Mouse (Mus musculus) neural tube, embryonic 11.5 days (tissue): ENCODE data around the gene Hspb6. TPM values are rescaled to one million over a fixed set of nuclear protein-coding genes. Genes with fewer than 3 reads are reported as not detected.

Source experiments
- ATAC-seq: fragments of 200-750 bp; cut with Nextera tagmentation; 2 replicates; pipeline ENCODE4 v1.8.0; 2017; ENCODE audit warnings: moderate number of reproducible peaks, mild to moderate bottlenecking, moderate TSS enrichment, moderate library complexity; ENCODE audit not compliant: insufficient read depth, low FRiP score, low TSS enrichment
- DNase-seq: peaks from one replicate; pipeline ENCODE4 v3.0.0-alpha.2; 2015; ENCODE audit warnings: low spot score
- H3K27ac ChIP-seq: fragments of 300-500 bp; sonication (generic); 2 replicates; pipeline ENCODE4 v1.5.1; 2014; ENCODE audit warnings: low read depth, mild to moderate bottlenecking, low read length
- H3K27me3 ChIP-seq: fragments of 300-500 bp; sonication (generic); 2 replicates; pipeline ENCODE4 v1.6.1; 2014; ENCODE audit warnings: mild to moderate bottlenecking, low read length, mixed read lengths; ENCODE audit not compliant: control insufficient read depth, insufficient read depth
- H3K36me3 ChIP-seq: fragments of 300-500 bp; sonication (generic); 2 replicates; pipeline ENCODE4 v1.6.1; 2014; ENCODE audit warnings: mild to moderate bottlenecking, low read length, moderate library complexity, mixed read lengths; ENCODE audit not compliant: control insufficient read depth, insufficient read depth
- H3K4me1 ChIP-seq: fragments of 300-500 bp; sonication (generic); 2 replicates; pipeline ENCODE4 v1.6.1; 2014; ENCODE audit warnings: low read length, mixed read lengths; ENCODE audit not compliant: control insufficient read depth, insufficient read depth
- H3K4me2 ChIP-seq: fragments of 300-500 bp; sonication (generic); 2 replicates; pipeline ENCODE4 v1.6.1; 2014; ENCODE audit warnings: low read depth, mild to moderate bottlenecking, moderate library complexity
- H3K4me3 ChIP-seq: fragments of 300-500 bp; sonication (generic); 2 replicates; pipeline ENCODE4 v1.5.1; 2014; ENCODE audit warnings: low read depth, low read length
- H3K9ac ChIP-seq: fragments of 300-500 bp; sonication (generic); 2 replicates; pipeline ENCODE4 v1.6.1; 2014; ENCODE audit warnings: mild to moderate bottlenecking, low read length
- H3K9me3 ChIP-seq: fragments of 300-500 bp; sonication (generic); 2 replicates; pipeline ENCODE4 v1.6.1; 2016; ENCODE audit warnings: low read length; ENCODE audit not compliant: control insufficient read depth
- WGBS: fragments of 180-500 bp; shearing (Covaris S2); extraction: QIAGEN DNeasy Blood & Tissue Kit; methylation state at CpG from one replicate; pipeline ENCODE4 v1.1.7; 2014; 5-methylcytosine and 5-hydroxymethylcytosine counted together
- polyA plus RNA-seq: library from polyadenylated mRNA; unstranded; fragments of >200 nt; fragmentation: Nextera tagmentation; extraction: Ambion mirVana; gene quantifications from 2 replicates; pipeline ENCODE4 v1.2.1, GENCODE M21; 2014

Gene Hspb6
- polyA plus RNA-seq, 1 experiment from 2014 or later: 4.4 TPM

DNA sequence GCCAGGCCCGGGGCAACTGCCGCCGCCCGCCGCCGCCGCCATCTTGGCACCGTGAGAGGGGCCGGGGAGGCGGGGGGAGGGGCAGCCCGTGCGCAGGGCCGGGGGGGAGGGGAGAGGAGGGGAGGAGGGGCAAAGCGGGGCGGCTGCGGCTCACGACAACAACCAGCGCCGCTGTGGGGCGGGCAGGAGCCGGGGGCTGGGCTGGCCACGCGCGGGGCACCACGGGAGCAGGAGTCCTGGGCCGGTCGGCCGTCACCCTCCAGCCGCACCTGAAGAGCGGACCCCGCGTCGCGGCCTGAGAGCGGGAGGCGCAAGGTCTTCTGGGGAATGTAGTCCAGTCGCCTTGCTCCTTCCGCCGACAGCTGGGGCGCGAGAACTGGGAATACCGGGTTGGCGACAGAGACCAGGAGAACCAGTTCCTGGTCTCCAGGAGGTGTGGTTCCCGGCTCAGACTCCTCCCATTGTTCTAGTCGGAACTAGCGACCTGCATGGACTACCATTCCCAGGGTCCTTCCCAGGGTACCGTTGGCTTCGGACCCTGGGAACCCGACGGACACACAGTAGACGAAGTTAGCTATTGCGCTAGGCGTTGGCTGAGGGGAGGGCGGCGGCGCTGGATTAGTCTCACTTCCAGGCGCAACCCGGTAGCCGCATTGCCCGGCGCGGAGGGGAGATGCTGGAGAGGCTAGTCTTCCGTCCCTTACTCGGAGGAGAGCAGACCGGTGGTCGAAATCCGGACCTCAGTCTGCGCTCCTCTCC lies 36.9 kb downstream of the Hspb6 start, which contains the start of gene Kmt2b:
Gene Kmt2b (minus strand): TSS at position 51 of the 759 bp plus-strand sequence.
- H3K9ac ChIP-seq: peak within 1 kb of the TSS; percentile 91
- H3K4me1 ChIP-seq: peaks cover 13% of the 10 kb centered on the region
- DNase-seq (peak; percentile 98), ATAC-seq (peak; percentile 96)
- H3K4me3 ChIP-seq: peak within 1 kb of the TSS; percentile 73
- no peaks in the 10 kb centered on the region for H3K9me3 ChIP-seq
- H3K36me3 ChIP-seq: peaks cover 15% of the 10 kb centered on the region; the same call in 1 of the 2 replicates
- no peaks in the 10 kb centered on the region for H3K27me3 ChIP-seq
- under 1% methylated on average over 42 of the region's 68 CpGs for WGBS
- peak within 1 kb of the TSS; percentile 90 for H3K4me2 ChIP-seq
- peak within 1 kb of the TSS; percentile 84 for H3K27ac ChIP-seq

DNA sequence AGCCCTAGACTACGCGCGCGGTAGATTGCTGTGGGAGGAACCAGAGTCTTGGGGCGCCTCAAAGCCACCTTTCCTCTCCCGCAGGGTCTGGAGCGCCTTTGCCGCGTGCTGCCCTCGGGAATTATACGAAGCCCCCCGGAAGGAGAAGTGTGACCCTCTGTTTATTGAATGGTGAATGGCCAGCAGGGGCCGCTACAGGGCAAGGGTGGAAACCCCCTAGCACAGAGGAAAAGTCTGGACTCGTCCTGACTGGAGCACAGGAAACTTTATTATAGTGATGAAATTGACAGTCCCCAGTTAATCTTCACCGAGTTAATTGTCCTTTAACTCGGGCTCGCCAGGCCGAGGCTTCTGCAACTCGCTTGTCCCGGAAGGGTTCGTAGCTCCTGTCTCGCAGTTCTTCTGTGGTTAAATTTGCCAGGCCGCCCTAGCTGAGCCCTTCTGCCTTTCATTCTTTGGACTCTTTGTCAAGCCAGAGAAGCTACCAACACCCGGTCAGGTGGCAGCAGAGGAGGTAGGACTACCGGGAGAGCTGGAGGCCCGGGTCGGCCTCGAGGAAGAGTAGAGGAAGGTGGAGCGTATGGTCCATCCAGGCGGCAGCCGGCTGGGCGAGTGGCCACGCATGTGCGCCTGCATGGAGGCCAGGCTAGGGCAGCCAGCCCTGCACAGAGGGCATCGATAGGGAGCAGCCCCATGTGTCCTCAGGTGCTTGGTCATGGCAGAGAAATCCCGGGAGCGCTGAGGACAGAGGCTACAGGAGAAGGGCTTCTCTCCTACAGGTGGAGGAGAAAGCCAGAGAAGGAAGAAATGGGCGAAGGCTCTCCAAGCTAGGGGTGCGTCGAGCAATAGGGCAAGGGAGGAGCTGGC lies 37.7 kb downstream of the Hspb6 start:
- H3K27me3 ChIP-seq: no peaks in the 10 kb centered on the region
- peak overlapping the region; percentile 90 for H3K4me2 ChIP-seq
- H3K4me1 ChIP-seq: peaks cover 13% of the 10 kb centered on the region
- ATAC-seq (peak; percentile 74), DNase-seq (peak; percentile 89)
- WGBS: 24% methylated on average over 40 of the region's 40 CpGs
- H3K4me3 ChIP-seq: peak overlapping the region; percentile 73
- peak overlapping the region; percentile 84 for H3K27ac ChIP-seq
- peak overlapping the region; percentile 56 for H3K9ac ChIP-seq
- no peaks in the 10 kb centered on the region for H3K9me3 ChIP-seq
- peaks cover 10% of the 10 kb centered on the region; the same call in 1 of the 2 replicates for H3K36me3 ChIP-seq

DNA sequence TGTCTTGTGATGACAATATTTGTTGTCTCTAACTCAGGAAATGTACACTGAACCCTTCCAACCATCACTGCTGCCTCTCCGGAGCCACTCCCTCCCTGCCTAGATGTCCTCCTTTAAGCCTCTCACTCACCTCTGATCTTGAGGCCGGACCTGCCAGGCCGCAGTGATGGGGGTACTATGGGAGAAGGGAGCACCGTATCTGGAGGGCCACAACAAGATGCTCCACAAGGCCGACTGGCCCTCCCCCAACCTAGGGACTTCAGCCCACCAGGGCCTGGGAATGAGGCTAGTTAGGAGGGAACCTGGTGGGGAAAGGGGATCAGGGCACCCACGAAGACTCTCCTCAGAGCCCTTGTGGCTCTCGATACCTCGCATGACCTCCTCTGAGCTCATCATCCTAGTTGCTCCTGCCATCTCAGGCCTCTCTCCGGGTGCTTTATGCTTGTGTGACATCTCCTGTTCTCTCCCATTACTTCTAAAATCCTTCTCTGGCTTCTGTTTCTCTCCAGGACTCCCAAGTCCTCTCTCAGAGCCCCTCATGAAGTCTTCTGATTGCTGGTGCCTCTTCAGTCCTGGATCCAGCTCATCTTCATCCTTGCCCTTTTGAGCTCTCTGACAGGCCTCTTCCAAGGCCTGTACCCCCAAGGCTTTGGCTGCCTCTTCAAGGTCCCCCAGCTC lies 39.1 kb downstream of the Hspb6 start:
- Histone ChIP-seq H3K4me1 (peaks cover 13% of the 10 kb centered on the region), H3K36me3 (0 out of 2 replicates have a peak, but pooled peaks cover 2% of the 10 kb centered on the region), H3K4me3 (no peak overlapping the region), H3K27me3 (no peaks in the 10 kb centered on the region), H3K4me2 (no peak overlapping the region), H3K9me3 (no peaks in the 10 kb centered on the region), H3K27ac (no peak overlapping the region), H3K9ac (peak overlapping the region; percentile 37; the same call in 1 of the 2 replicates)
- no peak for ATAC-seq
- WGBS: 84% methylated on average over 9 of the region's 9 CpGs
- DNase-seq: no peak

DNA sequence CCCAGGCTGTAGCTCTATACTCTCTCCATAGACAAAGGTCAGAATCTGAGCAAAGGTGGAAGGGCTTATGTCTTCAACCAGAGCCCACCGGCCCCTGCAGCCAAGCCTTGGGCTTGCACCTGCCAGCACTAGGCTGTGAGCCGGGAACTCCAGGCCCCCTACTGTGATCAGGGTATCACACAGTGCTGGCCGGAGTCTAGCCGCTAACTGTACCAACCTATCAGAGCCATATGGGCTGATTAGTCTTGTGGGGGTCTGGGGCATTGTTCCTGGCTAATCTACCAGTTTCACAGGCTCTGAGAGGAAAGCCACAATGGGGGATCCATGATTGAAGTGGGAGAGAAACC lies 39.6 kb downstream of the Hspb6 start:
- H3K9ac ChIP-seq: no peak overlapping the region; the same call in 1 of the 2 replicates
- no peaks in the 10 kb centered on the region for H3K9me3 ChIP-seq
- WGBS: 47% methylated on average over 4 of the region's 4 CpGs
- H3K4me1 ChIP-seq: peaks cover 13% of the 10 kb centered on the region
- H3K27ac ChIP-seq: no peak overlapping the region
- no peak overlapping the region for H3K4me2 ChIP-seq
- DNase-seq (no peak), ATAC-seq (no peak)
- H3K27me3 ChIP-seq: no peaks in the 10 kb centered on the region
- H3K4me3 ChIP-seq: no peak overlapping the region
- no peaks in the 10 kb centered on the region for H3K36me3 ChIP-seq

DNA sequence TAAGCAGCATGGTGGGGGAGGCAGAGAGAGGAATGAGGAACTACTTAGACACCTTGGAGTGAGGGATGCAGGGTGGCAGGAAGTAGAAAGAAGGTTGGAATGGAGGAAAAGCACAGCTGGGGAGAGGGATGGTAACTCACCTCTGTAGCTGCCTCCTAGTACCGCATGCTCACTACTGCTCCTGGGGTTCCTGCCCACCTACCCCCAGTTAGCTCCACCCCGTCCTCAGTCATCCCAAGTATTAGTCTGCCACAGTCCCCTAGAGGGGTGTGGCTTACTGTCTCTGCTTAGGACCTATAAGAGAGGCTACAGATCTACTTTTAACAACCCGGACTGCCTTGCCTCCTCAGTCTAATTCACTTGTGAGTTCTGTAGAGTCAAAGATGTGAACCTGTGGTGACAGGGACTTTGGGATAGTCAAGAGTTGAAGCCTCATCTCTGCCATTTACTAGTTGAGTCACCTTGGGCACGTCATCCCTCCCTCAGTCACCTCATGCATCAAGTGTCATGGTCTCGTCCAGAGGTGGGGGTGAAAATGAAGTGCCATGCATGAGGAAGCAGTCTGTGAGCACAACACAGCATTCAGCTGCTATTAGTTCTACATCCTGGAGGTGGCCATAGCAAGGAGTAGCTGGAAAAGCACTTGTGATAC lies 40.9 kb downstream of the Hspb6 start:
- ATAC-seq (no peak), DNase-seq (no peak)
- WGBS: 58% methylated on average over 5 of the region's 5 CpGs
- Histone ChIP-seq H3K4me3 (no peak overlapping the region), H3K4me1 (peaks cover 3% of the 10 kb centered on the region; the same call in 1 of the 2 replicates), H3K4me2 (no peak overlapping the region), H3K9ac (no peak overlapping the region), H3K27ac (no peak overlapping the region), H3K27me3 (no peaks in the 10 kb centered on the region), H3K36me3 (no peaks in the 10 kb centered on the region), H3K9me3 (no peaks in the 10 kb centered on the region)

DNA sequence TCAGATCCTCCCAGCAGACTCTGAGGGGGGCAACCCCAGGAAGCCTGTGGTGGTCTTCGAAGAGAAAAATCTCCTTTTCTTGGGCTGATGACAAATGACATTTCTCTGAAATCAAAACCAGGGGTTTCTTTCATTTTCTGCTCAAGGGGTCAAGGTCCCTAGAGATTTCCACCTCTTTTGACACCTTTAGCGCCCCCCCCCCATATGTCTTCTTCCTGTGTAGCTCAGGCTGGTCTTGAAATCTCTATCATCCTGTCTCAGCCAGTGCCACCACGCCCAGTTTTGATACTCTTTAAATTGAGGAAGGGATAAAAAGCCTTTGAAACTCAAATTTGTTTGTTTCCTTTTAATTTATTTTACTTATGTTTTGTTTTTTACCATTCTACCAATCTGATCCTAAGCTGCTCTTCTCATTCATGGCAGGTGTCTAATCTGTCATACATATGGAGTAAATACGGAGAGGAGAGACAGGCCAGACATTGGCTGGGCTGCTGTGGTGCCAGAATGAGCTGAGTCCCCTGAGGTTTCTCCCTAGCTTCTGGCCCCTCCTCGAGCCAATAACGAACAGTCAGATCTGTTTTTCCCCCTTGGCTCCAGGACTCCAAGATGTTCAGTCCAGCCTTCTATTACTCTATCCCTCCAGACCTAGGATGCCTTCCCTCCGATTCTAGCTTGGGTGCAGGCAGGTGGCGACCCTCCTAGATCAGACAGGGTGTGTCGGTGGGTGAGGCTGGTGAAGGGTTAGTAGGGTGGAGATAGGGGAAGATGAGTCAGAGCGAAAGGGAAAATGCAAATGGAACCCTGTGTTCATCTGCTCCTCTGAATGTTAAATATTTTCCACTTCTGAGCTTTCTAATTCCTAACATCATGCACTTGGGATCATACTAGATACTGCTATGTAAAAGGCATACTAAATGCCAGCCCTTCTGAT lies 41.9 kb downstream of the Hspb6 start:
- H3K4me2 ChIP-seq: no peak overlapping the region

DNA sequence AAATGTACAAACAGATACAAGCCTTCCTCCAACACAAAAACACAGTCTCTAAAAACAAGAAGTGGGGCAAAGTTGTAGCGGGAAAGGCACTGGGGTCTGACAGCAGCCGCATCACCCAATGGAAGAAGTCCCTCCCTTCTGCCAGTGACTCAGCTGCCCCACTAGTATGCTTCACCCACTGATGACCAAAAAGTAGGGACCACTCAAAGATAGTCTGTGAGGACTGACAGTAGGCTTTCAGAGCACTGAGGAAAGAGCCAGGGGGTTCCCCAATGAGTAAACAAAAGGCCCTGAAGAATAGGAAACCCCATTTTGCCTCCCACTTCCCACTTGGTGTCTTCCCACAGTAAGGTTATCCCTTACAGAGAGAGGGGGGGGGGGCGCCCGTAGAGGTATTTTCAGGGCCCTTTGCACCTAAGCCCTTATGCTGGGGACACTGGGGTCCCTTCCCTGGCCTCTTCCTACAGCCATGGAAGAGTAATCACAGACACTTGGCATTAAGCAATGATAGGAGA lies 42.6 kb downstream of the Hspb6 start:
- ATAC-seq: no peak
- no peak overlapping the region for H3K27ac ChIP-seq
- 64% methylated on average over 4 of the region's 4 CpGs for WGBS
- no peak overlapping the region for H3K4me3 ChIP-seq
- no peaks in the 10 kb centered on the region for H3K9me3 ChIP-seq
- no peak for DNase-seq
- no peaks in the 10 kb centered on the region for H3K27me3 ChIP-seq
- no peak overlapping the region for H3K4me2 ChIP-seq
- no peaks in the 10 kb centered on the region for H3K36me3 ChIP-seq
- H3K4me1 ChIP-seq: peaks cover 3% of the 10 kb centered on the region; the same call in 1 of the 2 replicates
- no peak overlapping the region for H3K9ac ChIP-seq

More for the DNA sequence above, 41.9 kb downstream of the Hspb6 start:
- no peak for DNase-seq
- Histone ChIP-seq H3K9me3 (no peaks in the 10 kb centered on the region), H3K4me1 (peaks cover 3% of the 10 kb centered on the region; the same call in 1 of the 2 replicates), H3K36me3 (no peaks in the 10 kb centered on the region), H3K27ac (no peak overlapping the region), H3K4me3 (no peak overlapping the region), H3K9ac (no peak overlapping the region), H3K27me3 (no peaks in the 10 kb centered on the region)
- ATAC-seq: no peak
- WGBS: 71% methylated on average over 10 of the region's 10 CpGs
